Mouse (Mus musculus) intestine, embryonic 15.5 days (tissue): ENCODE data around the gene Ptk7. TPM values are rescaled to one million over a fixed set of nuclear protein-coding genes. Genes with fewer than 3 reads are reported as not detected.
A peak's percentile ranks its signal among the peaks of the same experiment; 100 is the strongest.

Experiments used
- ATAC-seq: fragments of 200-750 bp; cut with Nextera tagmentation; 2 replicates; pipeline ENCODE4 v1.8.0; 2017; ENCODE audit warnings: moderate TSS enrichment, moderate library complexity
- H3K27ac ChIP-seq: fragments of 300-500 bp; sonication (generic); 2 replicates; pipeline ENCODE4 v1.5.1; 2015; ENCODE audit warnings: mild to moderate bottlenecking, inconsistent platforms
- H3K27me3 ChIP-seq: fragments of 300-500 bp; sonication (generic); replicated peaks from 2 replicates; pipeline ENCODE4 v1.6.1; 2015; ENCODE audit warnings: inconsistent platforms
- H3K36me3 ChIP-seq: fragments of 300-500 bp; sonication (generic); 2 replicates; pipeline ENCODE4 v1.6.1; 2015; ENCODE audit warnings: inconsistent platforms
- H3K4me1 ChIP-seq: fragments of 300-500 bp; sonication (generic); replicated peaks from 2 replicates; pipeline ENCODE4 v1.6.1; 2015; ENCODE audit warnings: inconsistent platforms
- H3K4me2 ChIP-seq: fragments of 300-500 bp; sonication (generic); replicated peaks from 2 replicates; pipeline ENCODE4 v1.6.1; 2015; ENCODE audit warnings: mild to moderate bottlenecking, inconsistent platforms
- H3K4me3 ChIP-seq: fragments of 300-500 bp; sonication (generic); replicated peaks from 2 replicates; pipeline ENCODE4 v1.5.1; 2015; ENCODE audit warnings: inconsistent platforms
- H3K9ac ChIP-seq: fragments of 300-500 bp; sonication (generic); 2 replicates; pipeline ENCODE4 v1.6.1; 2015; ENCODE audit warnings: inconsistent platforms
- H3K9me3 ChIP-seq: fragments of 300-500 bp; sonication (generic); 2 replicates; pipeline ENCODE4 v1.6.1; 2016; ENCODE audit warnings: inconsistent platforms
- WGBS: fragments of 180-500 bp; shearing (Covaris S2); methylation state at CpG from one replicate; pipeline ENCODE4 v1.1.7; 2015; 5-methylcytosine and 5-hydroxymethylcytosine counted together
- polyA plus RNA-seq: library from polyadenylated mRNA; unstranded; fragments of >200 nt; fragmentation: Nextera tagmentation; extraction: Ambion mirVana; gene quantifications from 2 replicates; pipeline ENCODE4 v1.2.1, GENCODE M21; 2015

Gene Ptk7
- polyA plus RNA-seq, 1 experiment from 2014 or later: 66.2 TPM

GRCm38 (mm10) chr17:46618394-46618768 lies 10.9 kb downstream of the Ptk7 start:
- H3K4me3 ChIP-seq: peak overlapping the region; percentile 13; the same call in 1 of the 2 replicates
- H3K27ac ChIP-seq: peak overlapping the region; percentile 90
- H3K27me3 ChIP-seq: no peaks in the 10 kb centered on the region
- peak; percentile 45 for ATAC-seq
- peak overlapping the region; percentile 48 for H3K9ac ChIP-seq
- WGBS: 11% methylated on average over 6 of the region's 6 CpGs
- H3K4me1 ChIP-seq: peaks cover 76% of the 10 kb centered on the region
- H3K36me3 ChIP-seq: no peaks in the 10 kb centered on the region
- H3K4me2 ChIP-seq: peak overlapping the region; percentile 55
- H3K9me3 ChIP-seq: no peaks in the 10 kb centered on the region

DNA sequence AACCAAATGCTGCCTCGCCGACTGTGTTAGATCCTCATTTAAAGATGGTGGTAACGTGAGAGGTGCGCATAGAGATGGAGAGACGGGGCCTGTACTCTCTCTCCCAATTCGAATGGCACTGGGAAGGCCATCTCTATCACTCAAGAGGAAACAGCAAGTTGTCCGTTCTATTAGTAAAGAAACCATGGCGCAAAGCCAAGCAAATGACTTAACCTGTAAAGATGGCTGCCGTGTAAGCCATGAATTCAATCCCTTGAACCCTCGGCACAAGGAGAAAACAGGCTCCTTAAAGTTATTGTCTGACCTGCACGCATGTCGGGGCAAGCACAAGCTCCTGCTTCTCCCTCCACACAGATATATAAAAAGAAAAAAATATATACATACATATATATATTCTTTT lies 11.5 kb downstream of the Ptk7 start:
- Histone ChIP-seq H3K4me3 (no peak overlapping the region), H3K9me3 (no peaks in the 10 kb centered on the region)

DNA sequence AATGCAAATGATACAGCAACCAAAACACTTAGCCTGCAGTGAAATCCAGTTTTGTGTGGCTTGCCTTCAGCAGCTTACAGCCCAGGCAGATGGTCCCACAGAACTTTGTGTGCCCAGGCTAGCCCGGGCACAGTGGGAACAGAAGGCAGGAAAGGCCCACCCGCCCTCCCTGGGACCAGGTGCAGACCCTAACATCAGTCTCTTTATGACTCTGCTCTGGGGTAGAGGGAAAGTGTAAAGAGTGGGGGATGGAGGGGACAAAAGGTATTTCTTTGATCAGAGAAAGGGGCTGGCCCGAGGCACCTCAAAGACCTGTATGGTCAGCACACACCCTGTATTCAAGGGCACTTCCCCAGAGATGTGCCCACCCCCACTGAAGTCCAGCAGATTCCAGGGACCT lies 16.1 kb downstream of the Ptk7 start:
- Histone ChIP-seq H3K9me3 (no peaks in the 10 kb centered on the region), H3K4me2 (no peak overlapping the region), H3K36me3 (no peaks in the 10 kb centered on the region), H3K9ac (no peak overlapping the region), H3K27me3 (no peaks in the 10 kb centered on the region), H3K4me1 (peaks cover 61% of the 10 kb centered on the region), H3K4me3 (no peak overlapping the region), H3K27ac (no peak overlapping the region)
- 25% methylated on average over 3 of the region's 3 CpGs for WGBS
- no peak for ATAC-seq

More for the DNA sequence above, 11.5 kb downstream of the Ptk7 start:
- Histone ChIP-seq H3K27ac (peak overlapping the region; percentile 90), H3K27me3 (no peaks in the 10 kb centered on the region), H3K9ac (no peak overlapping the region), H3K4me2 (peak overlapping the region; percentile 55), H3K4me1 (peaks cover 77% of the 10 kb centered on the region), H3K36me3 (no peaks in the 10 kb centered on the region)
- ATAC-seq: no peak
- 35% methylated on average over 12 of the region's 12 CpGs for WGBS

DNA sequence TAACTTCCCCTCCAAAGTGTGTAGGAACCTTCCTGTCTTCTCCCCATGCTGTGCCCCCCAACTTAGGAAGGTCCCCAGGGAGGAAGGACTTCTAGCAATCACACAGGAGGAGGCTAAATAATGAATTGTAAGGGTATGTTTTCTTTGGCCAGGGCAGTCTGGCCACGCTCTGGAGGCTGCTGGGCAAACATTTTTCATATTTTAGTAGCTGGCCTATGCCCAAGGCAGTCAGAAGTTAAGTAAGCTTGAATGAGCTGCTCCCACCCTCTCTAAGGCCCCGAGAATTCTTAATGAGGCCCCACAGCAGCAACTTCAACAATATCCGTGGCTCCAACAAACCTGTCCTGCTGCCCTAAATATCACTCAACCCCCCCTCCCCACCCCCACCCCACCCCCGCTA lies 16.5 kb downstream of the Ptk7 start:
- Histone ChIP-seq H3K4me1 (peaks cover 57% of the 10 kb centered on the region), H3K36me3 (no peaks in the 10 kb centered on the region), H3K9me3 (no peaks in the 10 kb centered on the region), H3K27ac (no peak overlapping the region; the same call in 1 of the 2 replicates), H3K4me2 (0 out of 2 replicates have a peak overlapping the region, but pooled peaks have one; percentile 4), H3K9ac (no peak overlapping the region), H3K4me3 (no peak overlapping the region), H3K27me3 (no peaks in the 10 kb centered on the region)
- WGBS: 26% methylated on average over 4 of the region's 4 CpGs
- ATAC-seq: no peak

DNA sequence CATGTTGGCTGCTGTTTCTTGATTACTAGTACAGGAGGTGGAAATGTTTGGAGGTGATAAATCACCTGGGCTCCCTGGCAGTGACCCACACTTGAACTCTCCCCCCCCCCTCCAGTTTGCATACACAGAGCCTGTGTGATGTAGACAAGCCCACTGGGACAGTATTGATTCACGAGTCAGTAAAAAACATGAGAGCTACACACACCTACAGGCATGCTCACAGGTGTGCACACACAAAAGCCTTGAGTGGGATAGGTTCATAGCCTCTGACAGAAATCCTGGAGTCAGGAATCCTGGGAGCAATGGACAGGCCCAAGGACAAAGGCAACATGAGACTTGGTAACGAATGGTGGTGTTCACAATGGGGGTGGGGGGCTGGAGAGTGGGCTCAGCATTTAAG lies 17.1 kb downstream of the Ptk7 start:
- H3K36me3 ChIP-seq: no peaks in the 10 kb centered on the region
- no peaks in the 10 kb centered on the region for H3K27me3 ChIP-seq
- peaks cover 50% of the 10 kb centered on the region for H3K4me1 ChIP-seq
- no peaks in the 10 kb centered on the region for H3K9me3 ChIP-seq
- WGBS: 43% methylated on average over 2 of the region's 2 CpGs
- no peak overlapping the region; the same call in 1 of the 2 replicates for H3K27ac ChIP-seq
- H3K4me2 ChIP-seq: no peak overlapping the region
- no peak overlapping the region for H3K9ac ChIP-seq
- ATAC-seq: peak; percentile 18; the same call in 1 of the 2 replicates
- no peak overlapping the region for H3K4me3 ChIP-seq

GRCm38 (mm10) chr17:46611316-46611715 lies 18.0 kb downstream of the Ptk7 start:
- Histone ChIP-seq H3K27me3 (no peaks in the 10 kb centered on the region), H3K27ac (no peak overlapping the region), H3K36me3 (no peaks in the 10 kb centered on the region), H3K4me3 (no peak overlapping the region), H3K4me2 (no peak overlapping the region), H3K4me1 (peaks cover 44% of the 10 kb centered on the region), H3K9me3 (no peaks in the 10 kb centered on the region), H3K9ac (no peak overlapping the region)
- no peak for ATAC-seq
- 91% methylated on average over 6 of the region's 6 CpGs for WGBS

- no peak overlapping the region for H3K4me3 ChIP-seq
- H3K9ac ChIP-seq: no peak overlapping the region
- peaks cover 45% of the 10 kb centered on the region for H3K4me1 ChIP-seq
- H3K27me3 ChIP-seq: no peaks in the 10 kb centered on the region
- 47% methylated on average over 15 of the region's 15 CpGs for WGBS
- H3K4me2 ChIP-seq: peak overlapping the region; percentile 46
- H3K36me3 ChIP-seq: no peaks in the 10 kb centered on the region
- H3K9me3 ChIP-seq: no peaks in the 10 kb centered on the region
- peak overlapping the region; percentile 54; the same call in 1 of the 2 replicates for H3K27ac ChIP-seq
- peak; percentile 78 for ATAC-seq
These were observed 19.4 kb downstream of the Ptk7 start for GRCm38 (mm10) chr17:46609721-46610514.

- Histone ChIP-seq H3K4me1 (peaks cover 24% of the 10 kb centered on the region), H3K27ac (no peak overlapping the region)
These were observed 23.3 kb downstream of the Ptk7 start for GRCm38 (mm10) chr17:46605987-46606386.

GRCm38 (mm10) chr17:46605126-46605525 lies 24.2 kb downstream of the Ptk7 start:
- Histone ChIP-seq H3K4me1 (peaks cover 19% of the 10 kb centered on the region), H3K36me3 (no peaks in the 10 kb centered on the region), H3K9ac (no peak overlapping the region), H3K27ac (no peak overlapping the region), H3K27me3 (no peaks in the 10 kb centered on the region), H3K9me3 (no peaks in the 10 kb centered on the region), H3K4me3 (no peak overlapping the region), H3K4me2 (no peak overlapping the region)
- WGBS: 73% methylated on average over 5 of the region's 5 CpGs
- no peak for ATAC-seq

More at GRCm38 (mm10) chr17:46605987-46606386, 23.3 kb downstream of the Ptk7 start:
- Histone ChIP-seq H3K4me2 (no peak overlapping the region), H3K27me3 (no peaks in the 10 kb centered on the region), H3K9ac (no peak overlapping the region), H3K36me3 (no peaks in the 10 kb centered on the region), H3K4me3 (no peak overlapping the region), H3K9me3 (no peaks in the 10 kb centered on the region)
- ATAC-seq: no peak
- 84% methylated on average over 12 of the region's 12 CpGs for WGBS

DNA sequence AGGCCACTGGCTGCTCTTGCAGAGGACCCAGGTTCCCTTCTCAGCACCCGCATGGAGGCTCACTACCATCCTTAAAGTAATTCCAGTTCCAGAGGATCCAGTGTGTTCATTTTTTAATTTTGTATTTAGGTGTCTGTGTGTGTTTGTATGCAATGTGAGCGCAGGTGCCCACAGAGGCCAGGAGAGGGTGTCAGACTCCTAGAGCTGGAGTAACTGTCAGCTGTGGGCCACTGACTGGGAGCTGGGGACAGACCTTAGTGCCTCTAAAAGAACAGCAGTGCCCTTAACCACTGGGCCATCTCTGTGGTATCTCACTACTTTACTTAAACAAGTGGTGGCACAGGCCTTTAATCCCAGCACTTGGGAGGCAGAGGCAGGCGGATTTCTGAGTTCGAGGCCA lies 26.1 kb downstream of the Ptk7 start:
- Histone ChIP-seq H3K27me3 (no peaks in the 10 kb centered on the region), H3K4me3 (no peak overlapping the region), H3K9me3 (no peaks in the 10 kb centered on the region), H3K4me1 (peaks cover 12% of the 10 kb centered on the region), H3K27ac (no peak overlapping the region), H3K9ac (no peak overlapping the region), H3K36me3 (no peaks in the 10 kb centered on the region), H3K4me2 (no peak overlapping the region)
- no peak for ATAC-seq
- 94% methylated on average over 4 of the region's 4 CpGs for WGBS

- H3K9me3 ChIP-seq: no peaks in the 10 kb centered on the region
These were observed 27.1 kb downstream of the Ptk7 start for GRCm38 (mm10) chr17:46602212-46602611.

GRCm38 (mm10) chr17:46600569-46600968 lies 28.7 kb downstream of the Ptk7 start:
- 93% methylated on average over 2 of the region's 2 CpGs for WGBS
- Histone ChIP-seq H3K27ac (no peak overlapping the region), H3K9me3 (no peaks in the 10 kb centered on the region), H3K36me3 (no peaks in the 10 kb centered on the region), H3K4me2 (no peak overlapping the region), H3K27me3 (no peaks in the 10 kb centered on the region), H3K4me3 (no peak overlapping the region), H3K4me1 (peaks cover 12% of the 10 kb centered on the region), H3K9ac (no peak overlapping the region)
- ATAC-seq: no peak

More at GRCm38 (mm10) chr17:46602212-46602611, 27.1 kb downstream of the Ptk7 start:
- WGBS: 47% methylated on average over 9 of the region's 9 CpGs
- Histone ChIP-seq H3K4me3 (no peak overlapping the region), H3K36me3 (no peaks in the 10 kb centered on the region), H3K4me1 (peaks cover 12% of the 10 kb centered on the region), H3K27me3 (no peaks in the 10 kb centered on the region), H3K27ac (peak overlapping the region; percentile 59; the same call in 1 of the 2 replicates), H3K9ac (no peak overlapping the region), H3K4me2 (no peak overlapping the region)
- ATAC-seq: peak; percentile 60; the same call in 1 of the 2 replicates

GRCm38 (mm10) chr17:46598963-46599362 lies 30.3 kb downstream of the Ptk7 start:
- Histone ChIP-seq H3K4me3 (no peak overlapping the region), H3K9me3 (no peaks in the 10 kb centered on the region), H3K27ac (no peak overlapping the region), H3K27me3 (no peaks in the 10 kb centered on the region), H3K4me2 (no peak overlapping the region), H3K9ac (no peak overlapping the region), H3K36me3 (no peaks in the 10 kb centered on the region), H3K4me1 (peaks cover 18% of the 10 kb centered on the region)
- 82% methylated on average over 4 of the region's 4 CpGs for WGBS
- ATAC-seq: no peak
